Mouse (Mus musculus) bone marrow macrophage, adult 2 months (primary cell): ENCODE results near the gene Mcm7.

ENCODE experiments used
- CTCF ChIP-seq: IDR thresholded peaks from 2 replicates; pipeline ENCODE4 v1.5.1; 2012; ENCODE audit warnings: low read depth, mild to moderate bottlenecking, low read length, moderate library complexity
- POLR2A ChIP-seq: IDR thresholded peaks from 2 replicates; pipeline ENCODE4 v1.6.1; 2012; ENCODE audit warnings: mild to moderate bottlenecking, low read depth, low read length, borderline replicate concordance

DNA sequence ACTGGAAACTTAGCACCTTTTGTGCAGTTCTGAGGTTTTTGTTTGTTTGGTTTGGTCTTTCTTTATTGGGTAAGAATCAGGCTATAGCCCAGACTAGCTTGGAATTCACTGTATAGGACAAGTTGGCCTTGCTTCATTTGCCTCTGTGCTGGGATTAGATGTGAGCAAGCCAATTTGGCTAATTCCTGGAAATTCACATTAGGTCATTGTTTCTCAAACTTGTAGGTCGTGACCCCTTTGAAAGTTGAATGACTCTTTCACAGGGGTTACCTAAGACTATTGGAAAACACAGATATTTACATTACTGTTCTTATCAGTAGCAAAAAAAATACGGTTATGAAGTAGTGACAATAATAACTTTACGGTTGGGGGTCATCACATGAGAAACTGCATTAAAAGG lies 17.8 kb downstream of the Mcm7 start:
- TF ChIP-seq POLR2A (no peak), CTCF (no peak)
